Mouse (Mus musculus) CD8-positive naive resting alpha-beta T cell, adult 57 days (primary cell): Measurements from ENCODE around the gene Prrg1. TPM values are rescaled to one million over a fixed set of nuclear protein-coding genes. Genes with fewer than 3 reads are reported as not detected.

ENCODE experiments used
- total RNA-seq: library from RNA; stranded (reverse); gene quantifications from one replicate; pipeline ENCODE4 v1.2.4, GENCODE M21; 2023

Gene Prrg1
- total RNA-seq = 6.5 TPM

GRCm38 (mm10) chrX:78583202-78584004 lies at the start of gene Prrg1:
Gene Prrg1 (minus strand): TSS chrX:78583896.

Other genes with a start within 250 kb of the Prrg1 start
- gene 4930480E11Rik, start 214.3 kb downstream of the Prrg1 start, total RNA-seq = not detected
- gene Fam47c, start 153.9 kb upstream of the Prrg1 start, total RNA-seq = not detected